Mouse (Mus musculus) heart, postnatal 0 days (tissue): Measurements from ENCODE around the gene Poln. TPM values are rescaled to one million over a fixed set of nuclear protein-coding genes. Genes with fewer than 3 reads are reported as not detected.

Experiments
- ATAC-seq: fragments of 200-750 bp; cut with Nextera tagmentation; 2 replicates; pipeline ENCODE4 v1.8.0; 2017; ENCODE audit warnings: low read depth, moderate number of reproducible peaks, moderate library complexity; ENCODE audit not compliant: insufficient read depth
- DNase-seq: peaks from one replicate; pipeline ENCODE4 v3.0.0-alpha.2; 2016; ENCODE audit warnings: low spot score
- H3K27ac ChIP-seq: fragments of 300-500 bp; sonication (generic); 2 replicates; pipeline ENCODE4 v1.5.1; 2014; ENCODE audit warnings: low read depth, mild to moderate bottlenecking
- H3K27me3 ChIP-seq: fragments of 300-500 bp; sonication (generic); 2 replicates; pipeline ENCODE4 v1.6.1; 2014; ENCODE audit warnings: low read length, mixed read lengths; ENCODE audit not compliant: control insufficient read depth, insufficient read depth
- H3K36me3 ChIP-seq: fragments of 300-500 bp; sonication (generic); replicated peaks from 2 replicates; pipeline ENCODE4 v1.6.1; 2014; ENCODE audit warnings: low read length, mixed read lengths; ENCODE audit not compliant: control insufficient read depth, insufficient read depth
- H3K4me1 ChIP-seq: fragments of 300-500 bp; sonication (generic); 2 replicates; pipeline ENCODE4 v1.6.1; 2014; ENCODE audit warnings: antibody characterized with exemption; ENCODE audit not compliant: control insufficient read depth, insufficient read depth
- H3K4me2 ChIP-seq: fragments of 300-500 bp; sonication (generic); 2 replicates; pipeline ENCODE4 v1.6.1; 2014; ENCODE audit warnings: low read depth, mild to moderate bottlenecking, low read length, moderate library complexity
- H3K4me3 ChIP-seq: fragments of 300-500 bp; sonication (generic); 2 replicates; pipeline ENCODE4 v1.5.1; 2014; ENCODE audit warnings: low read depth, low read length
- H3K9ac ChIP-seq: fragments of 300-500 bp; sonication (generic); replicated peaks from 2 replicates; pipeline ENCODE4 v1.6.1; 2014; ENCODE audit warnings: low read depth, low read length, mixed read lengths
- H3K9me3 ChIP-seq: fragments of 300-500 bp; sonication (generic); replicated peaks from 2 replicates; pipeline ENCODE4 v1.6.1; 2016; ENCODE audit warnings: low read length; ENCODE audit not compliant: control insufficient read depth
- CTCF ChIP-seq: IDR thresholded peaks from 2 replicates; pipeline ENCODE4 v1.5.1; 2016; ENCODE audit warnings: antibody characterized with exemption, control low read depth, low read depth
- EP300 ChIP-seq: IDR thresholded peaks from 2 replicates; pipeline ENCODE4 v1.6.1; 2016; ENCODE audit warnings: antibody characterized with exemption, low read depth
- WGBS: fragments of 180-500 bp; shearing (Covaris S2); extraction: QIAGEN DNeasy Blood & Tissue Kit; methylation state at CpG from one replicate; pipeline ENCODE4 v1.1.7; 2014; 5-methylcytosine and 5-hydroxymethylcytosine counted together
- polyA plus RNA-seq: library from polyadenylated mRNA; unstranded; fragments of >200 nt; fragmentation: Nextera tagmentation; extraction: Ambion mirVana; gene quantifications from 2 replicates; pipeline ENCODE4 v1.2.1, GENCODE M21; 2015
- total RNA-seq: library from RNA; depleted of rRNA; stranded (reverse); fragments of >200 nt; gene quantifications from 2 replicates; pipeline ENCODE4 v1.2.3, GENCODE M21; 2014; ENCODE audit warnings: low replicate concordance

Gene Poln
- total and polyA plus RNA-seq, 2 experiments from 2014 or later: 1.3 TPM; not detected in 1

- Histone ChIP-seq H3K27ac (no peak overlapping the region), H3K36me3 (no peaks in the 10 kb centered on the region), H3K9me3 (no peaks in the 10 kb centered on the region), H3K9ac (no peak overlapping the region), H3K4me1 (0 out of 2 replicates have a peak, but pooled peaks cover 10% of the 10 kb centered on the region), H3K4me2 (no peak overlapping the region), H3K4me3 (no peak overlapping the region), H3K27me3 (no peaks in the 10 kb centered on the region)
- DNase-seq (no peak), ATAC-seq (no peak)
- 87% methylated on average over 6 of the region's 6 CpGs for WGBS
- no peak for TF ChIP-seq EP300
- TF ChIP-seq CTCF: no peak
Observed at GRCm38 (mm10) chr5:34198615-34199014, 29.4 kb upstream of the Poln start.

DNA sequence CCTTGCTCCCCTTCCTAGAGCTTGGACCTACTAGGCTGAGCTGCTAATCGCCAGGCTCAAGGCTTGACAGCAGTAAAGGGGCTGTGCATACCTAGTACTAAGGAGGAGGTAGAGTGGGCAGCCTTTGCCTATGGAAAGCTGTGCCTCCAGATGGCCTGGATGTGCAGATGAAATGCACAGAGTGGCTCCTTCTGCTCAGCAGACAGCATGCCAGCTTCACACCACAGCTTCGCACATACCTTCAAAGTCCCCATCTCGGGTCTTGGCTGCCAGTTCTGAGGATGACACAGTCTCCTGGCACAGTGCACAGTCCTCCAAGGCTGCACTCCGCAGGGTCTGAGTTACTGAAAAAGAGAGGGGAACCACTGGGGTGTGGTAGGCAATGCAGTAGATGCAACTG is 28.0 kb upstream of the Poln start:
- 79% methylated on average over 4 of the region's 4 CpGs for WGBS
- Histone ChIP-seq H3K4me2 (no peak overlapping the region), H3K4me3 (no peak overlapping the region), H3K9ac (no peak overlapping the region), H3K27me3 (no peaks in the 10 kb centered on the region), H3K36me3 (no peaks in the 10 kb centered on the region), H3K4me1 (0 out of 2 replicates have a peak, but pooled peaks cover 10% of the 10 kb centered on the region), H3K9me3 (no peaks in the 10 kb centered on the region), H3K27ac (no peak overlapping the region; the same call in 1 of the 2 replicates)
- TF ChIP-seq EP300 (no peak), CTCF (no peak)
- no peak for ATAC-seq
- no peak for DNase-seq

GRCm38 (mm10) chr5:34196423-34196822 is 27.2 kb upstream of the Poln start:
- Histone ChIP-seq H3K27me3 (no peaks in the 10 kb centered on the region), H3K4me2 (peak overlapping the region; percentile 13; the same call in 1 of the 2 replicates), H3K9ac (no peak overlapping the region), H3K4me1 (peaks cover 9% of the 10 kb centered on the region; the same call in 1 of the 2 replicates), H3K4me3 (no peak overlapping the region), H3K36me3 (no peaks in the 10 kb centered on the region), H3K9me3 (no peaks in the 10 kb centered on the region), H3K27ac (peak overlapping the region; percentile 16; the same call in 1 of the 2 replicates)
- TF ChIP-seq EP300 (no peak), CTCF (no peak)
- WGBS: 76% methylated on average over 7 of the region's 7 CpGs
- no peak for DNase-seq
- ATAC-seq: no peak

DNA sequence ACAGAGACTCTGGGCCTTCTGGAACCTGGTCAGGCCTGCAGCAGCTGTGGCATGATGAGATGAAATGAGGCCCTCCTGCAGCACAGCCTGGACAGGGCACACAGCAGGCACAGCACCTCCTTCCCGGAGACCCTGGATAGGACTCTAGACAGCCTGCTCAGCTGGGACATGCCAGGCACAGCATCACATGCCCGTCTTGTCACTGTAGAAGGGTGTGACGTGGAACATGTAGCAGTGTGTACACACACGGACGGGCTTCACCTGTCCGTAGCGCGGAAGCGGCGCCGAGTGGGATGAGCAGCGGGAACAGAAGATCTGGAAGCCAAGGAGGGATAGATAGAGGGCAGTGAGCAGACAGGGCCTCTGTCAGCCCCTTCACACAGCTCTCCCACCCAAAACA is 26.5 kb upstream of the Poln start:
- H3K9me3 ChIP-seq: no peaks in the 10 kb centered on the region
- peak overlapping the region; percentile 16; the same call in 1 of the 2 replicates for H3K27ac ChIP-seq
- no peak overlapping the region for H3K9ac ChIP-seq
- no peak overlapping the region; the same call in 1 of the 2 replicates for H3K4me2 ChIP-seq
- ATAC-seq: no peak
- no peaks in the 10 kb centered on the region for H3K27me3 ChIP-seq
- 89% methylated on average over 12 of the region's 12 CpGs for WGBS
- DNase-seq: no peak
- H3K4me1 ChIP-seq: peaks cover 11% of the 10 kb centered on the region
- no peak overlapping the region for H3K4me3 ChIP-seq
- no peak for TF ChIP-seq EP300
- TF ChIP-seq CTCF: no peak
- no peaks in the 10 kb centered on the region for H3K36me3 ChIP-seq

DNA sequence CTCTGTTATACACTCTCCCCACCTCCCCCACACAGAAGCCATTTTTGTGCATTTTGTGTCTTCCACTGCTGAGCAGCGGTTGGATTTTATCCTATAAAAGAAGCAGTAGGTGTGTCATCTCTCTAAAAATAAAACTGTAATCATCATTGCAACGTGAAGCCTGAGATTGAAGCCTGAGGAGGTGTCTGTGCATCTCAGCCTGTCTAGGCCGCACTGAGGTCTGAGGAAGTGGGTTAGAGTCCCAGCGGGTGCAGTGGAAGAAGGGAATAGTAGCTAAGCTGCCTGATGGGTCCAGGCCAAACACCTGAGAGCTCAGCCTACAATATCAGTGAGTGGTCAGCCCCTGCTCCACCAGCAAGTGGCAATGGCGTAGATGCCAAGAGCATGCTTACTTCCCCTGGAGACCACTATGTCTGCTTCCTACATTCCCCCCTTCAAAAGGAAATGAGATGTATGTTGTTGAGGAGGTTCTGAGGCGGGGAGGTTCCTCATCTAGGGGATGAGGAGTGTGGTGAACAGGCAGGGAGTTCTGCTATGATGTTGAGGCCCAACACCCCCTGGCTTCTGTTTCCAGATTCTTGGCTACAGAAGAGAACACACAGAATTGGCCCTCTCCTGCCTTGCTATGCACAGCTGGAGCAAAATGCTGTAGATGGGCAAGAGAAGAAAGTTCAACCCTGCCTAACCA is 25.9 kb upstream of the Poln start:
- ATAC-seq (no peak), DNase-seq (no peak)
- Histone ChIP-seq H3K27ac (peak overlapping the region; percentile 16; the same call in 1 of the 2 replicates), H3K27me3 (no peaks in the 10 kb centered on the region), H3K4me2 (no peak overlapping the region), H3K4me3 (no peak overlapping the region), H3K9ac (no peak overlapping the region), H3K36me3 (no peaks in the 10 kb centered on the region), H3K9me3 (no peaks in the 10 kb centered on the region), H3K4me1 (peaks cover 14% of the 10 kb centered on the region)
- TF ChIP-seq CTCF: no peak
- no peak for TF ChIP-seq EP300
- 66% methylated on average over 6 of the region's 6 CpGs for WGBS
